Mouse (Mus musculus): ENCODE results near the gene Sipa1l2.

GRCm38 (mm10) chr8:125384551-125385183 lies 184.9 kb downstream of the Sipa1l2 start:
- no peak for TF ChIP-seq CTCF (IDR thresholded peaks at IDR 0.05; ENCODE audit: control insufficient read depth, insufficient read depth, insufficient replicate concordance, low read depth, low read length)
- no peak for TF ChIP-seq POLR2A (IDR thresholded peaks at IDR 0.05; ENCODE audit: control insufficient read depth, low read depth, low read length)
